Mouse (Mus musculus): ENCODE measurements around the gene Got2.
A peak's percentile ranks its signal among the peaks of the same experiment; 100 is the strongest.
"Not testable (repeated sequence)": the region's sequence is repeated elsewhere in the genome, so short reads cannot be mapped to it uniquely, and the experiment has no call there.

Gene Got2

GRCm38 (mm10) chr8:95871690-95872089 lies 16.7 kb downstream of the Got2 start:
- no peak for DNase-seq (ENCODE audit: low spot score in 2 of 2)

DNA sequence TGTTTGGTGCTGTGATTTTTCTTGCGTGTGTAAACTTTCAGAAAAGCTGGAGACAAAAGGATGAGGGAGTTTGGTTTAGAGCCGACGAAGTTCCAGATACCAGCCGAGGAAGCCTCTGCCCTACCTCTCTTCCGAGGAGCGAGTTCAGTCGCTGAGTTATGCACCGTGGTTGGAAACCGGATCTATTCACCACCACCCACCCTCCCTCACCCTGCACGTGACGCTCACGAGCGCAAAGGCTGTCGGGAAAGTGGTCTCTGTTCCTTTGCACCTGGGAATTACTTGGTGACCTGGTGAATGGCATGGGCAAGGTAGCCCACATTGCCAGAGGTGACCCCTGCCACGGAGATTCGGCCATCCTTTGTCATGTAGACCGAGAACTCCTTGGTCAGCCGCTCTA lies 23.5 kb downstream of the Got2 start:
- not testable (repeated sequence) for DNase-seq (ENCODE audit: low spot score in 2 of 2)

GRCm38 (mm10) chr8:95863761-95864440 lies 24.4 kb downstream of the Got2 start:
- DNase-seq (ENCODE audit: low spot score in 2 of 2), result not testable (repeated sequence)

DNA sequence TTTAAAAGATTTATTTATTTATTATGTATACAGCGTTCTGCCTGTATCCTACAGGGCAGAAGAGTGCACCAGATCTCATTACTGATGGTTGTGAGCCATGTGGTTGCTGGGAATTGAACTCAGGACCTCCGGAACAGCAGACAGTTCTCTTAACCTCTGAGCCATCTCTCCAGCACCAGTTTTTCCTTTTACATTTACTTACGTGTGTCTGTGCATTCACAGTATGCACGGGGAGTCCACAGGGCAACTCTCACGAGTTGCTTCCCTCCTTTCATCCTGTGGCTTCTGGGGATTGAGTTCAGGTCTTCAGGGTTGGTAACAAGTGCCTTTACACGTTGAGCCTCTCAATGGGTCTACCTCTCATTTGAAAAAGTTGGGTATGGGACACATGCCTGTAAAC lies 34.2 kb downstream of the Got2 start:
- no peak for DNase-seq (ENCODE audit: low spot score in 2 of 2)

DNA sequence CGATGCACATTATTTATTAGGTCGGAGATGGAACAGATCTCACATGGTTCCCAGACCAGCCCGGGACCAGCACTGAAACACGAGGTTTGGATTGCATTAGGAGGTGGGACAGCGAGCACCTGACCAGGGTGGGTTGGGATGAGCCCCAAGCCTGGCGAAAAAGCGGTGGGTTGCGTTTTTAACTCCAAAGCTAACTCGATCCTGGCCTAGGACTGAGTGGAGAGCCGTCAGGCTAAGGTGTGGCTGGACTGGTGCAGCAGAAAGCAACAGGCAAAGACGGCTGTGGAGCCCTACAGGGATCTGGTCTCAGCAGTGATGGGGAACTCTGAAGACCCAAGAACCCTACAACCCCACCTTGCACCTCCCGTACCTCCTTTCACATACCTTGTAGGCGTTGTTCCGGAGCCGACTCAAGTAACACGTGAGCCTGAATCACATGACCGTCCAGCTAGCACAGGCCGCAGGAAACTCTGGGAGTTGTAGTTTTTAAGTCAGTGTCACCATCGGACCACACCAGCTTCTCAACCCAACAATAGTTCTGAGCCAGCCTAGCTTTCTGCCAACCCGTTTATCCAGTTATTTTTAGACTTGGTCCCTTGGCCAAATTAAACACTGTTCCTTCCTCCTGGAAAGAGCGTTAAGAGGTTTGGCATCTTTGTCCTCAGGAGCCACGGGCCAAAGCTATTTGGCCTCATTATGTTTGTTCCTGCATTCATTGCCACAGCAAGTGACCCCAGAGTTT lies 35.1 kb downstream of the Got2 start, which contains the start of gene Slc38a7:
Slc38a7 (minus strand) TSS at position 438 of the 742 bp plus-strand sequence.
- DNase-seq (ENCODE audit: low spot score in 2 of 2), result peak; percentile 48 to 73

- no peak for DNase-seq (ENCODE audit: low spot score in 2 of 2)
These were observed 36.1 kb downstream of the Got2 start for GRCm38 (mm10) chr8:95852290-95852689.

GRCm38 (mm10) chr8:95850326-95850725 lies 38.0 kb downstream of the Got2 start:
- DNase-seq (ENCODE audit: low spot score in 2 of 2), result no peak

- DNase-seq (ENCODE audit: low spot score in 2 of 2), result no peak
These were observed 39.4 kb downstream of the Got2 start for GRCm38 (mm10) chr8:95848734-95849464.

GRCm38 (mm10) chr8:95848061-95848551 lies 40.2 kb downstream of the Got2 start:
- DNase-seq (ENCODE audit: low spot score in 2 of 2), result no peak

DNA sequence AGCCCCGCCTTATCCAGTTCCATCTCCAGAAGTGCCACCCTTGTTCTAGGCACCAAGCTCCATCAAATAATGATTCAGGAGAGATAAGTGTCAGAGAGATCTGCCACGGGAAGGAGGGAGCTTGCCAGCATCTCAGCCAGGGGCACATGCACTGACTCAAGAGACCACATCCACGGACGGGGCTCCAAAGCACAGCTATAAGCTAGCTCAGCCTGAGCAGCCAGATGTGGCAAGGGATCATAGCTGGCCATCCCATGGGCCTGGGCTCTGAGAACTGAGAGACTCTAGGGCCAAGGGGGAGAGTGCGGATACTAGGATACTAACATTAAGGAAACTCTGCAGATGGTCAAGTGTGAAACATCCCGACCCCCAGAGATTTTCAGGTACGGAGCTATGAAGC lies 43.3 kb downstream of the Got2 start:
- DNase-seq (ENCODE audit: low spot score in 2 of 2), result no peak

DNA sequence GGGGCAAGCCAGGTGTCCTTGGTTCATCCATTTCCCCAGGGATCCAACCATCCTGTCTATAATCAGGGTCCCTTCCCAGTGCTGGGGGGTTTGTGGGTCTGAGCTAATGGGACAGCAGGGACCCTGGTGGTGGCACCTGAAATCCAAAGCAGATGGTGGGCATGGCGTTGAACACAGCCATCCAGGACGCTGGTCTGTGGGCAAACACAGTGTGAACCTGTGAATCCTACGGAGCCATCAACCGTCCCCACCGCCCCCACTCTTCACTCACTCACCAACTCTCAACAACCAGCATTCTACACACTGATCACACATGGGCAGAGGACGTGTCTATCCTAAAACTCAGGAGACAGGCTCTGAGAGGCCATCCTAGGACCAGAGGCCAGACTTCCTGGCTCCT lies 44.4 kb downstream of the Got2 start:
- DNase-seq (ENCODE audit: low spot score in 2 of 2), result no peak

- no peak for DNase-seq (ENCODE audit: low spot score in 2 of 2)
These were observed 46.9 kb downstream of the Got2 start for GRCm38 (mm10) chr8:95841436-95841835.

DNA sequence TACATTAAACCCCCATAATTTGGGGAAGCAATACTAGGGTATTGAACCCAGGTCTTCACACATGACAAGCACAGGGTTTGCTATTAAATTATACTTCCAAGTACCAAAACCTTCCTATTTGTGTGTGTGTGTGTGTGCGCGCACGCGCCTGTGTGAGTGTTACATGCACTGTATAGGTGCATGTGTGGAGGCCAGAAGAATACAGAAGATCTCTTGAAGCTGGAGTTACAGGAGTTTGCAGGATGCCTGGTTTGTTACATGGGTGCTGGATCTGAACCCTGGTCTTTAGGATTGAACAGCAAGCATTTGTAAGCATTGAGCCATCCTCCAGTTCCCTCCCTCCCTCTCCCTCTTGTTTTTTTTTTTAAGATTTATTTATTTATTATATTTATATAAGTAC lies 49.1 kb downstream of the Got2 start:
- no peak for DNase-seq (ENCODE audit: low spot score in 2 of 2)

- no peak for DNase-seq (ENCODE audit: low spot score in 2 of 2)
These were observed 51.1 kb downstream of the Got2 start for GRCm38 (mm10) chr8:95837266-95837665.

- no peak for DNase-seq (ENCODE audit: low spot score in 2 of 2)
These were observed 52.5 kb downstream of the Got2 start for GRCm38 (mm10) chr8:95835891-95836290.

- DNase-seq (ENCODE audit: low spot score in 2 of 2), result no peak
These were observed 54.8 kb downstream of the Got2 start for GRCm38 (mm10) chr8:95833435-95833984.

- DNase-seq (ENCODE audit: low spot score in 2 of 2), result peak; percentile 78 to 90
These were observed 55.5 kb downstream of the Got2 start for GRCm38 (mm10) chr8:95832603-95833434.

DNA sequence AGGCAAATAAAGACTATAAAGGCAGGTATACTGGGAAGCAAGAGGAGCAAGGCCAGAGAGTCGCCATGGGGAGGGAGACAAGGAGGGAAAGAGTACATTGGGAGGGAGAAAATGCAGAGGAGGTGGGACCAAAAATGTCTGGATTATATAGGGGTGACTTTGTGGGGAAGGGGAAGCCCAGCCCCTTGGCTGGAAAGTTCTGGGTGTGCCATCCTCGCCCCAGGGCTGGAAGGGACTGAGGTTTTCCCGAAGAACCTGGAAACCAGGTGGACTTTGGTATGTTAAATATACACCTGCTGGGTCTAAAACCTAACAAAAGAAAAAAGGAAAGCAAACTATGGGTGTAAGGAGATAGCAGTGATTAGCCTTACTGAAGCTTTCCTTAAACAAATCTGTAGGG lies 58.2 kb downstream of the Got2 start:
- DNase-seq (ENCODE audit: low spot score in 2 of 2), result no peak

- not testable (repeated sequence) for DNase-seq (ENCODE audit: low spot score in 2 of 2)
These were observed 63.2 kb downstream of the Got2 start, which contains the start of gene Sap18b for GRCm38 (mm10) chr8:95825162-95825561. TSS of gene Sap18b (plus strand) at chr8:95825346.

GRCm38 (mm10) chr8:95822699-95823098 lies 65.6 kb downstream of the Got2 start:
- DNase-seq (ENCODE audit: low spot score in 2 of 2), result no peak

DNA sequence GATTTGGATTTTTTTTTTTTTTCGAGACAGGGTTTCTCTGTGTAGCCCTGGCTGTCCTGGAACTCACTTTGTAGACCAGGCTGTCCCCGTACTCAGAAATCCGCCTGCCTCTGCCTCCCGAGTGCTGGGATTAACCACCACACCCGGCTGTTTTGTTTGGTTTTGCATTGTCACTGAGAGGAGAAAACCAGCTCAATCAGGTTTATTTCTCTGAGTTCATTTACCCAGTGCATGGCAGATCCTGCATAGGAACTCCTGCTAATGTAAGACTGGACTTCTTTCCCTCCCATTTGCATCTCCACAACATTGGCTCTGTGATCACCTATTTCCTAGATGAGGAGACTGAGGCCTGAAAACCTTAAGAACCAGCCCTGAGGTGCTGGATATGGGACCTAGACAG lies 66.3 kb downstream of the Got2 start:
- no peak for DNase-seq (ENCODE audit: low spot score in 2 of 2)

Data from spleen, postnatal 4 days (tissue).